Mouse (Mus musculus) kidney, adult 2 months (tissue): ENCODE results near the gene Kmt5b. TPM values are rescaled to one million over a fixed set of nuclear protein-coding genes. Genes with fewer than 3 reads are reported as not detected.
A peak's percentile ranks its signal among the peaks of the same experiment; 100 is the strongest.

Experiments used
- DNase-seq: peaks from one replicate; pipeline ENCODE4 v3.0.0; 2021
- H3K27ac ChIP-seq: fragments of 200-500 bp; 2 replicates; pipeline ENCODE4 v1.5.1; 2012; ENCODE audit warnings: low read depth, low read length, control low read depth, inconsistent platforms; ENCODE audit not compliant: insufficient read depth
- H3K27me3 ChIP-seq: fragments of 200-500 bp; replicated peaks from 2 replicates; pipeline ENCODE4 v1.6.1; 2012; ENCODE audit warnings: mild to moderate bottlenecking, moderate library complexity, low read length, inconsistent platforms; ENCODE audit not compliant: control insufficient read depth, insufficient read depth
- H3K36me3 ChIP-seq: fragments of 200-500 bp; 2 replicates; pipeline ENCODE4 v1.6.1; 2012; ENCODE audit warnings: mild to moderate bottlenecking, moderate library complexity, low read length, inconsistent platforms; ENCODE audit not compliant: control insufficient read depth, insufficient read depth
- H3K4me1 ChIP-seq: fragments of 200-500 bp; 2 replicates; pipeline ENCODE4 v1.6.1; 2011; ENCODE audit warnings: low read length; ENCODE audit not compliant: control insufficient read depth, insufficient read depth
- H3K4me3 ChIP-seq: fragments of 200-500 bp; 2 replicates; pipeline ENCODE4 v1.5.1; 2011; ENCODE audit warnings: mild to moderate bottlenecking, low read depth, low read length, control low read depth; ENCODE audit not compliant: insufficient read depth
- CTCF ChIP-seq: fragments of 200-500 bp; conservative IDR thresholded peaks from 2 replicates; pipeline ENCODE4 v1.5.1; 2011; ENCODE audit warnings: low read depth, mild to moderate bottlenecking, control low read depth, low read length, moderate library complexity, mixed read lengths; ENCODE audit not compliant: insufficient read depth, insufficient read length
- POLR2A ChIP-seq: fragments of 200-500 bp; IDR thresholded peaks from one replicate; pipeline ENCODE4 v1.6.1; 2011; ENCODE audit warnings: low read depth, low read length, control low read depth
- WGBS: fragments of 180-500 bp; shearing (Covaris S2); methylation state at CpG from one replicate; pipeline ENCODE4 v1.1.7; 2018; 5-methylcytosine and 5-hydroxymethylcytosine counted together
- polyA plus RNA-seq: library from polyadenylated mRNA; depleted of rRNA; stranded (reverse); fragments of >200 nt; gene quantifications from 2 replicates; pipeline ENCODE4 v1.2.3, GENCODE M21; 2012

The Kmt5b gene
- polyA plus RNA-seq, 1 experiment, result 12.6 TPM

- TF ChIP-seq CTCF (no peak), POLR2A (no peak)
- H3K4me1 ChIP-seq, result peaks cover 30% of the 10 kb centered on the region
- no peaks in the 10 kb centered on the region for H3K36me3 ChIP-seq
- peak overlapping the region; percentile 58 for H3K27ac ChIP-seq
- DNase-seq, result no peak
- H3K27me3 ChIP-seq, result no peaks in the 10 kb centered on the region
- no peak overlapping the region for H3K4me3 ChIP-seq
- 81% methylated on average over 2 of the region's 2 CpGs for WGBS
These were observed 82.0 kb downstream of the Kmt5b start for GRCm38 (mm10) chr19:3849251-3849650.

GRCm38 (mm10) chr19:3850076-3850475, 82.9 kb downstream of the Kmt5b start:
- Histone ChIP-seq H3K4me3 (no peak overlapping the region), H3K27me3 (no peaks in the 10 kb centered on the region), H3K36me3 (no peaks in the 10 kb centered on the region), H3K27ac (peak overlapping the region; percentile 72), H3K4me1 (peaks cover 31% of the 10 kb centered on the region)
- DNase-seq, result peak; percentile 44
- TF ChIP-seq CTCF (no peak), POLR2A (no peak)
- WGBS, result 32% methylated on average over 5 of the region's 5 CpGs

- H3K4me3 ChIP-seq, result peak overlapping the region; percentile 75
- no peak for TF ChIP-seq CTCF
- no peak for TF ChIP-seq POLR2A
- 2% methylated on average over 19 of the region's 19 CpGs for WGBS
- H3K27me3 ChIP-seq, result no peaks in the 10 kb centered on the region
- peak; percentile 94 for DNase-seq
- peak overlapping the region; percentile 87 for H3K27ac ChIP-seq
- peaks cover 35% of the 10 kb centered on the region for H3K4me1 ChIP-seq
- H3K36me3 ChIP-seq, result no peaks in the 10 kb centered on the region
These were observed 83.7 kb downstream of the Kmt5b start for GRCm38 (mm10) chr19:3850847-3851469.

- no peaks in the 10 kb centered on the region for H3K36me3 ChIP-seq
- peak within 1 kb of the TSS; percentile 92 for H3K27ac ChIP-seq
- H3K4me1 ChIP-seq, result peaks cover 35% of the 10 kb centered on the region
- peak; percentile 98 for DNase-seq
- under 1% methylated on average over 54 of the region's 54 CpGs for WGBS
- H3K27me3 ChIP-seq, result no peaks in the 10 kb centered on the region
- peak within 1 kb of the TSS; percentile 96 for H3K4me3 ChIP-seq
- peak; percentile 95 for TF ChIP-seq POLR2A
- TF ChIP-seq CTCF, result no peak
These were observed 84.3 kb downstream of the Kmt5b start, which contains the start of gene Chka for GRCm38 (mm10) chr19:3851502-3851962. Chka (plus strand) TSS chr19:3851773.

- peak; percentile 58 for DNase-seq
- under 1% methylated on average over 74 of the region's 74 CpGs for WGBS
These were observed 84.9 kb downstream of the Kmt5b start for GRCm38 (mm10) chr19:3851979-3852681.

GRCm38 (mm10) chr19:3853121-3853520, 85.9 kb downstream of the Kmt5b start:
- peaks cover 39% of the 10 kb centered on the region for H3K4me1 ChIP-seq
- H3K4me3 ChIP-seq, result peak overlapping the region; percentile 23
- peak; percentile 29 for DNase-seq
- 61% methylated on average over 10 of the region's 10 CpGs for WGBS
- H3K36me3 ChIP-seq, result no peaks in the 10 kb centered on the region
- no peaks in the 10 kb centered on the region for H3K27me3 ChIP-seq
- H3K27ac ChIP-seq, result no peak overlapping the region
- TF ChIP-seq CTCF, result no peak
- TF ChIP-seq POLR2A, result no peak

More at GRCm38 (mm10) chr19:3851979-3852681, 84.9 kb downstream of the Kmt5b start:
- H3K27me3 ChIP-seq, result no peaks in the 10 kb centered on the region
- H3K4me3 ChIP-seq, result peak overlapping the region; percentile 96
- TF ChIP-seq CTCF (no peak), POLR2A (no peak)
- peak overlapping the region; percentile 92 for H3K27ac ChIP-seq
- H3K36me3 ChIP-seq, result no peaks in the 10 kb centered on the region
- peaks cover 36% of the 10 kb centered on the region for H3K4me1 ChIP-seq

GRCm38 (mm10) chr19:3853891-3854290, 86.7 kb downstream of the Kmt5b start:
- Histone ChIP-seq H3K4me3 (peak overlapping the region; percentile 9; the same call in 1 of the 2 replicates), H3K27ac (0 out of 2 replicates have a peak overlapping the region, but pooled peaks have one; percentile 22), H3K27me3 (no peaks in the 10 kb centered on the region), H3K4me1 (peaks cover 36% of the 10 kb centered on the region), H3K36me3 (no peaks in the 10 kb centered on the region)
- DNase-seq, result peak; percentile 72
- TF ChIP-seq POLR2A (no peak), CTCF (no peak)
- 45% methylated on average over 1 of the region's 1 CpGs for WGBS
